Mouse (Mus musculus): ENCODE measurements at regions not wholly inside any gene's neighbourhood (a gene's known extent, or its start where the extent isn't known, plus 50 kb on each side); places are given as distances from the start of the nearest gene placed in this dataset.
A peak's percentile ranks its signal among the peaks of the same experiment; 100 is the strongest.

DNA sequence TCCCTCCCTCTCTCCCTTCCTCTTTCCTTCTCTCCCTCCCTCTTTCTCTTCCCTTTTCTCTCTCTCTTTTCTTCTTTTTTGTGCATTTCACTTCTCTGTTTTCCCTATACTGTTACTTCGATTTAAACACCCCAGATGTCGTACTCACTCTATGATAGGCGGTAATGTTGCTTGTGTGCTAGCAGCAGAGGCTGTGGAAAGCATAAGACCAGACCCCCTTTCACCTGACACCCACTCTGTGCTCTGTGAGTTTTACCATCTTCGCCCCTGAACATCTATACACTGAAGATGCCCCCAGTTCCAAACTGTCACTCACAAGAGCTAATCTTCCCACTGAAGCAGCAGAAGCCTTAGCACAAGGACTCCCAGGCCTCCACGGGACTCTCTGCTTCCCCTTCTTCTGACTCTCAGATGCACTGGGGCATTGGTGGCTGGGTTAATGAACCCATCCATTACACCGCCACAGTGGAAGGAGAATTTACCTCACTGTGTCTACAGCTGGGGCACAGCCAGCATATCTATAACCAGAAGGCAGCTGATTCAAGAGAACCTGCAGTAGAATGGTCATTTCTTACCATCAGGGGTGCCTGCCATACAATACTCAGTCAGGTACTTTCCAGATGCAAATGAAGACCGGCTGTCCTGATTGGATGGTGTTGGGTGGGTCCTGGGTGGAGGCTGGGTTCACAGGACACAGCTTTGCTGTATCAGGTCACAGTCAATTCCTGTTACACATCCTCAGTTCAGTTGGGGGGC is 194.0 kb upstream of the Runx1 start:
- DNase-seq (ENCODE audit: low read depth, low spot score), result no peak

DNA sequence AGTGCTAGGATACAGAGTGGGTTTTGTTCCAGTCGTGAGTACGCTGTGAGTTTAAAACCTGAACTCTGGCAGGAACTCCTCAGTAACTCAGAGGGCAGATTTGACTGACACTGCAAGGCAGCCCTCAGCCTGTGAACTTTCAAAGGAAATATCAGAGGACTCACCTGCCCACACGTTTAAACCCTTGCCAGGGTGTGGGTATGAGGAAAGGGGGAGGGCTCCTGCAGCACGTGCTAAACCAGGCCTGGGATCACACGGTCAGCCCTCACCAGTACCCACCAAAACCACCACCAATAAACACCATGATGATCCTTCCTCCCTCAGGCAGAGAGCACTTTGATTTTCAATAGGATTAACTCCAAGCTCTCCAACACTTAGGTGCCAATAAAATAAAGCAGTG is 192.8 kb upstream of the Runx1 start:
- DNase-seq (ENCODE audit: low read depth, low spot score), result no peak

DNA sequence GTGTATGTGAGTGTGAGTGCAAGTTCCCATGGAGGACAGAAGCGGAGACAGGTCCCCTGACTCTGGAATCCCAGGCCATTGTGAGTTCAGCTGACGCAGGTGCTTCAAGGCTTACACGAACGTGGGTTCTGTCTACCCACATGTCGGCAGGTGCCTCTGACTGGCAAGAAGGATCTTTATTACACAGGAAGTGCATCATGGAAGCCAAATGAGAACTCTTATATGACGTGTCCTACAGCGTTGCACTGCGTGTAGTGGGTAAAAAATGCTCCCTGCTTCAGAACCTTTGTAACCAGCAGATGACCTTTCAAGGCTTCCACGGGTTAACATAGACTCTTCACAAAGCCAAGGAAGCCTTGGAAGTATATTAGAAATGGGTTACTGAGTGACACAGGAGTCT is 191.1 kb upstream of the Runx1 start:
- DNase-seq (ENCODE audit: low read depth, low spot score), result no peak

DNA sequence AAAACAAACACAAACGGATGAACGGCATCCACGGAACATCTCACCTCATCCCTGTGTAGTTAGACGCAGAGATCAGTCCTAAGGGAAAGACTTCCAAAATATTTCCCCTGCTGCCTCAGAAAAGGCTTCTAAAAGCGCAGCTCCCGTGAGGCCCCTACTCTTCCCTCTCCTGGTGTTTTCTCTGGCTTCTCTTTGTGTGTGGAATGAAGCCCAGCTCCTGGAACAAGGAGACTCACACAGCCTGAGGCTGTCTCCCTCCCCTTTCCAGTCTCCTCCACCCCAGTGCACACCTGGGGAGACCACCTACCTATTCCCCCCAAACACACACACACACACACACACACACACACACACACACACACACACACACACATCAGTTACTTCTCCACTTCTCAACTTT is 189.7 kb upstream of the Runx1 start:
- no peak for DNase-seq (ENCODE audit: low read depth, low spot score)

DNA sequence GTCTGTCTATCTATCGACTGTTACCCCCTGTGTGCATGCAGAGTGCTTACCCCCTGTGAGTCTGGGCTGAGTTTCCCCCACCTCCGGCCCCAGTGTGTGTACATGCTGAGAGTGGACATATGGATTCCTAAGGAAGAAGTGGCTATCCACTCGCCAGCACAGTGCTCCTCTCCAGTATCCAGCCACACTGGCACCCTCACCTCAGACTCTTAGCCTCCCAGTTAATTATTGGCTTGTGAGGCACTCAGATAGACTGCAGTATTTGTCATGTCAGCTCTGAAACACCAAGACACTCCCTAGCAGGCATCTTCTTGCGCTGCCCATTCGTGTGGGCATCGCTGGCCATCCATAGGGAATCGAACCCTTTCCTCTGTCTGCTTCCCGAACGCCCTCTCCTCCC is 189.0 kb upstream of the Runx1 start:
- no peak for DNase-seq (ENCODE audit: low read depth, low spot score)

DNA sequence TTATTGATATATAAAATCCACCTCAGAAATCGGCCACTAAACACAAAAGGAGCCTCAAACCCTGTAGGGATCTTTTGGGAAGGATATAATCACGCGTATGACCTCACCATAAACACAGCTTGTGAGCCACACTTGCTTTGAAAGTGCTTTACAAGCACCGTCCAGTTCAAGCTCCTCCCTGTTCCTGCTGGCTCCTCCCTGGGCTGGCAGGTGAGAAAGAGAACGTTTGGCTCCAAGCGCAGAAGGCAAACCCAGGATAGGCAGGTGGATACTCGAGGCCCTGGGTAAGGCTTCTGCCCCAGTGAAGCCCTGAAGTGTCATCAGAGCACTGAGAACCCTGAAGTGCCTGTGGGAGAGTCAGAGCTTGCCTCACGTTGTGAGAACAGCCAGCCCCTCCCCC is 187.9 kb upstream of the Runx1 start:
- no peak for DNase-seq (ENCODE audit: low read depth, low spot score)

DNA sequence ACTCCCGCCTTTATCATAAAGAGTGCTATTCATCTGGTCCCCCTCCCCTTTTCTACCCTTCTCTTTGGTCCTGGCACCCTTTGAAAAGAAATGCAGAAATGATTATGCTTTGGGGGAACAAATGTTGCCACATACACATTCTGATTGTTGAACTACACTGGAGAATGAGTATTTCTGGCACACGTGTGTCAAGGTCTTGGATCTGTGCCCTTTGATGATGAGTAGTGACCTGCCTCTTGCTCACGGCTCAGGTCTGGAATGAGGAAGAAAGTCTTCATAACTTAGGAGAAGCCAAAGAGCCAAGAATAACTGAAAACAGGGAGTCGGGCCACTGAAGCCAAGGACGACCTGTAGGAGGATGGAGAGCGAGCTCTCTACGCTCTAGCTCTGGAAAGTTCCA is 187.3 kb upstream of the Runx1 start:
- no peak for DNase-seq (ENCODE audit: low read depth, low spot score)

DNA sequence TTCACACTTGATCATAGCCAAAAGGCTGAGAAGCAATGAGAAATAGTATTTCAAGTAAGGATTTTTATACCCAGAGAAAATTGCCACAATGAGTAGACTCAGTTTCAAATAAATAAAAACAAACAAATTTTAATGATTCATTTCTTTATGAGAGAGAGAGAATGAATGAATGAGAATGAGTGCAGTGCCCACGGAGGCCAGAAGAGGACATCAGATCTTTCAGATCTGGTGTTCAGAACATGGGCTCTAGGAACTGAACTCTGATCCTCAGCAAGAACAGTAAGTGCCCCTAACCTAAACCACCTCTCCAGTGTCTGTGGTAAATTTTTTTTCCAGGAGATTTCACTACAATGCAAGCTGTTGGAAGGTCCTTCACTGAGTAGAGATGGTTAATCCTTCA is 185.5 kb upstream of the Runx1 start:
- DNase-seq (ENCODE audit: low read depth, low spot score), result no peak

DNA sequence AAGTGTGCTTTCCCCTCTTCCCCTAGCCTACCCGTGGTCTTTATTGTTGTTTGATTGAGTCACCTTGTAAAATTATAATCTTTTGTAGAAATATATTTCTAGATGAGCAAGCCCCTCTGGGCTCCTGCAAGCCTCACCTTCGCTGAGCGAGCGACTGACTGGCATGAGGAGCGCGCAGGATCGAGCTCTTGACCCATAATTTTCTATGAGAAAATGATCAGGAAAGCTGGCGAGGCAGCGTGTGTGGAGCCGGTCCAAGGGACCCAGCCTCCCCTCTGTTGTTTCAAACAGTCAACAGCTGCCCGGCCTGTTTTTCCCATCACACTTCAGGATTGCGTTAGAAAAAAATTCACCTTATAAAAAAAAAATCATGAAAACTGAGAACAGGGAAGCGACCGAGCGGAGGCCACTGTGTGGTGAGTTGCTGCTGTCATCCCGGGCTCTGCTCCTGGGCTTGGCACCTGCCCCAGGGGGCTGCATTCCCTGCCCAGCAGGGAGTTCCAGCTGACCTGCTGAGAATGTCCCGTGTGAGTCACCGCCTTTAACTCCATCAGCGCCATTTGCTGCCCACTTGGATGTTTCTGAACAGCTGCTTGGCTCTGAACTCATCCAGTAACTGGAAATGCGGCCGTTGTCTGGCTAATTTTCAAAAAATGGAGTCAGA is 180.5 kb upstream of the Runx1 start:
- peak; percentile 74 for DNase-seq (ENCODE audit: low read depth, low spot score)

DNA sequence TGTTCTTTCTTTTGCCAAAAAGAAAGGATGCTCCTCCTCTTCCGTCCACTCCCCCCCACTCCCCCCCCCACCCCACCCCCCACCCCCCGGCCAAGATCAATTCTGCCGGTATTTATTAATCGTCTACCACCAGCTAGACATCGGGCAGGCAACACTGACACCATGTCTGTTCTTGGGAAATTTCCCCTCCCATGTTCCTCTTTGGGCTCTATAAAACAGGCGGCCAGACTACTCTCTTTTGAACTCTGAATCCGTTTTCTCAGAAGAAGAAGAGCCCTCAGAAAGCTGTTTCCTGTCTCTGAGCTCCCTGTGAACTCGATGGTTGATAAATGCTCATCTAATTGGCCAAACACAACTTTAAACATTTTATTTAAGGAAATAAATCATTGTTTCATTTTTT is 179.5 kb upstream of the Runx1 start:
- DNase-seq (ENCODE audit: low read depth, low spot score), result no peak

DNA sequence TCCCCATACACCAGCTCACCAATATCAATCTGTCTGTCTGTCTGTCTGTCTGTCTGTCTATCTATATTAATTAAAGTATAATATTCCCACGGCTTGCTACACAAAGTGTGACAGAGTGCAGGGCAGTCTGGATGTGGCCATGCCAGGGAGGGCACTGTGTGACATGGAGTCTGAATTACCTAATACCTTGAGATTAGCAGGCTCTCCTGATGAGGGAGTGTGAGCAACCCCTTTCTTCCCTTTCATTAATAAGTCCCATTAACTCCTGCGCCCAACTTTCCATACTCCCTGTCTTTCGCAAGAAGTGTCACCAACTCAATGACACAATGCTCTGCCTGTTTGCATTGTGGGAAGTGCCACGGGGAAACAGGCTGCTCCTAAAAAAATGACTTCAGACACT is 177.9 kb upstream of the Runx1 start:
- DNase-seq (ENCODE audit: low read depth, low spot score), result no peak

DNA sequence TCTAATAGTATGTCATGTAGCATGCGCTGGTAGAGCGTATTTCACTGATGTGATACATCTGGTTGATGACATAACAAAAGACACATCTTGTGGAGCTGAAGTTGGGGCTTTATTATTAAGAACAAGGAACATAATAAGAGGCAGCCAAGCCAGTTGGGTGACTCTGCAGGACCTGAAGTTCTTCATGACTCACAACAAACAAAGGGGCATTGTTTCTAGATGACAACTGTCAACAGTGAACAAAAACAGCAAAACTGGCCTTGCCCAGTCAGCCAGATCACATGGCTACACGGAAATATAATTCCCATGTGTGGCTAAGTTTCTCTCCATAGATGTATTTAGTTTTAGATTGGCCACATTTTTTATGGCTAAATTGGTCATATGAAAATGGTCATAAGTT is 172.7 kb upstream of the Runx1 start:
- DNase-seq (ENCODE audit: low read depth, low spot score), result peak; percentile 16

DNA sequence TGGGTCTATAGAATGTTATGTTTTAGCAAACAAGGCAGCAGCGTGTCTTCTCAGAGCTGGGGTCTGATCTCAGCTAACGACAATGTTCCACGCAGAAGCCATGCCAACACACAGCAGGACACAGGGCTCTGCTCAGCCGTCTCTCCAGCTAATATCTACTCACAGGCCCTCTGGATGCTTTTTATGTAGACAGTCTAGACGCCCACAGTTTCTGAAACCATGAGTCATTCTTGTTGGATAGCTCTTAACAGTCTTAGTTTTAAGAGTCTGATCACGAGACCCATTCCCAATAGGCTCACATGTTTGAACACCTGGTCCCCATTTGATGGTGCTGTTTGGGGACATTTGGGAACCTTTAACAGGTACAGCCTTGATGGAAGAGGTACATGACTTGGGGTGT is 171.7 kb upstream of the Runx1 start:
- DNase-seq (ENCODE audit: low read depth, low spot score), result no peak

DNA sequence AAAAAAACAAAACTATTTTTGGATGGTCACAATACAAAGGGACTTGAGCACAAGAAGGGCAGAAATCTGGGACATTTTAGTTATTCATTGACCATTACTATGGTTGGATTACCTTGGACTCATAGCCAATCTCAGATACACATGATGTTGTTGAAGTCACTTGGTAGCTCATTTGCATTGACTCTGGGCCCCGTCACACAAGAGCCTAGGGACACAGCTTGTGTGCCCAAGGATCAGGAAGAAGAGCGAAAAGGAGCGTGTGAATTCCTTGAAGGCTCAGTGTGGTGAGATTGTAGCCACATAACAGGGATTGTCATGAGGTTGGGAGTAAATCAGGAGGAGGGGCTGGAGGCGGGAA is 170.0 kb upstream of the Runx1 start:
- DNase-seq (ENCODE audit: low read depth, low spot score), result no peak

DNA sequence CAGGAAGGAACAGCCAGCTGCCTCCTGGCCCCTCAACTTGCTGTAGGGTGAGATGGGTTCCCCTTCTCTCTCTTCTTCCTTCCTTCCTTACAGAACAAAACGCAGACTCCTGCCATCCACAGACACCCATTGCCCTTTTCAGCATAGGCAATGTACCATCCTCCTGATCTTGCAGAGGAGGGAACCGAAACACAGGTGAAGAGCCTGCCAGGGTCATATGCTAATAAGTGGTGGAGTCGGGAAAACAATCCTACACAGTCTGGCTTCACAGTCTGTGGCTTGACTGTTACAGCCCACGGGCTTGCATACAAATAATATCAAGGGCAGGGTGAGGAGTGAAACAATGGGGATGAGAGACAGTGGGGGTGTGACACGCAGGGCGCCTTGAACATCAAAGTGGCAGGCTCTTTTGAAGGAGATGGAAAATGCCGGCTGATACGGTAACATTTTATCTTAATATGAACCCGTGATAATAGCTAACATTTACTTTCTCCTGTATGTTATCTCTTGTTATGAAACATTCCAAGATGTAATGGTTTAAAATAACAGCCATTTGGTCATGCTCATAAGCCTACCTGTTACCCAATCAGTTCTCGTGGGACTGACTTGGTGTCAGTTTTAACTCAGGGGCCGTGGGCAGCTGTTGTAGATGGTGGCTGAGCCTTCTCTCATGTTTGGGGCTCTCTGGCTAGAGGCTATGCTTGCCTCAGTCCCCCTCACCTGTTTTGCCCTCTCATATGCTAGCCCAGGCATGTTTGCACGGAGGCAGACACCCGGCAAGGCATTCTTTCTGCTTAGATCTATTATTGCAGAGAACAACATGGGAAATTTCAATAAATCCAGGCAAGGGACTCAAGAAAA is 169.4 kb upstream of the Runx1 start:
- no peak for DNase-seq (ENCODE audit: low read depth, low spot score)

DNA sequence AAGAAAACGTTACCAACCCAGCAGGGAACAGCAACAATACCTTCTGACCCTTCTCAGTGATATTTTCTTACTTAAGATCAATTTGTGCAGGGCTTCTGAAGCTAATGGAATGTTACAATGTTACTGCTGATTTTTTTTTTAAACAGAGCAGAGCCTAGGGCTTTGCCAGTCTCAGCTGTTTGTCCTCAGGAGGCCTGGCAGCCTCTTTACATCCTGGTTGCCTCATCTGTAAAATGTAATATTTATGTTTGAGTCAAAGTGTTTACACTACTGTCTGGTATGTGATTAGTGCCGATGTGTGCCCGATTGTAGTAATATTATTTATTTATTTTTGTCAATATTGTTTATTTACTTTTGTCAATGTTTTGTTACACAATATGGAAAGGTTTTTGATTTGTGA is 166.9 kb upstream of the Runx1 start:
- no peak for DNase-seq (ENCODE audit: low read depth, low spot score)

DNA sequence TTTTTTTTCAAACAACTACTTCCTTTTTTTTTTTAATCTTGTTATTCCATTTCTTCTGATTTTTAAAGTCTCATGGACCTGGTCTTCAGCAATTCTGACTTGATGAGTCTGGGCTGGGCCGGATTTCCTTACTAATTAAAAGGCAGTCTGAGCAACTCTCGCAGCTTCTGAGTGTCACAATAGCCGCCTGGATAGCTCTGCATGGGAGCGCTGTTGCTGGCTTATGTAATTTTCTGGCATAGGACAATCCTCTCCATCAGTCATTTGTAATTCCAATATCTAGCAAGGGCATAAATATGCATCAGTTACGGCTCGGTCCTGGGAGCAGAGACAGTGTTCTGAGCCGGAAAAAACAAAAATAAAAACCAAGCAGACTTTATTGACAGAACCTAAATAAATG is 165.5 kb upstream of the Runx1 start:
- DNase-seq (ENCODE audit: low read depth, low spot score), result no peak

DNA sequence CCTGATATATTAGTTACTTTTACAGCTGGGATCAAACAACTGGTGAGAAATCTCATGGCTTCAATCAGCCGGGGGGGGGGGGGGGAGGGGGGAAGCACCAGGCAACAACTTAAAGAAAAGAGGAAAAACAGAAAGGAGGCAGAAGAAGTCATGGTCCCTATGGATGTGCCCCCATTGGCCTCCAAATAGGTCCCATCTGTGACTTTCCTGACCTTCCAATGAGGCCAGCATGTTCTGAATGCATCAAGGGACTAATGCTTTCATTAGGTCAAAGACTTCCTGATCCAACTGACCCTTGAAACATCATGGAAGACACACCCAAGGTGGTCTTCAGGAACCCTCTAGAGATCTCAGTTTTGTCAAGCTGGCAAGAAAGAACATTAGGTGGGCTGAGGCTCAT is 162.5 kb upstream of the Runx1 start:
- no peak for DNase-seq (ENCODE audit: low read depth, low spot score)

DNA sequence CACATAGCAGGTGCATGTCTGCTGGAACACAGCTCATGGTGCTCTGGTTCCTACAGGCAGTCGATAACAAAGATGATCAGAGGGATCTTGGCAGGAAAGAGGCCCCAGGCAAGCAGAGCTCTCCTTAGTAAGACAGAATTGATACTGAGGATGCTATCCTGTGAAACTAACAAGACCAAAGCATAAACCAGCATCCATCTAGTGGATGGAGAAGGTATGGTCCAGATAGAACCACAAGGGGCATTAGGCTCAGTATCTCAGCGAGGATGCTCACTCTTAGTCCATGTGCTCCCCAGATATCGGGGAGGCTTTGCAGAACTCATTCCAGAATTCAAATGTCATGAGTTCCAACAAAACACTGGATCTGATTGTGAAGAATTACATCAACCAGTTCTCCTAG is 162.1 kb upstream of the Runx1 start:
- DNase-seq (ENCODE audit: low read depth, low spot score), result no peak

DNA sequence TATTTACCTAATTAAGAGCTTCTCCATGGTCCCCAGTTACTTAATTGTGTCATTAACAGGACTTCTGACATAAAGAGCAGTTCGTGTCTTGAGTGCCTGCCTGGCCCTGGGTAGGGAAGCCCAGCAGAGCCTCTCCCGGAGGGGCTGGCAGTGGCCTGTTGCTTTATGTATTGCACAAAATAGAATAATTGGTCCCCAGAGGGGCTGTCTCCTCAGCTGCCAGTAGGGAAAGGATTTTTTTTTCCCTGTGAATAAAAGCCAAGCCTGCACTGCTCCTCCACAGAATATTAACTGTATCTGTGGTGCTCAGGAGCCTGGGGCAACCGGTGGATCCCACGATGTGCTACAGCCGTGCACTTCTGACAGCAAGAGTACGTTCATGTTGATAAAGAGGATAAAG is 159.8 kb upstream of the Runx1 start:
- DNase-seq (ENCODE audit: low read depth, low spot score), result no peak

DNA sequence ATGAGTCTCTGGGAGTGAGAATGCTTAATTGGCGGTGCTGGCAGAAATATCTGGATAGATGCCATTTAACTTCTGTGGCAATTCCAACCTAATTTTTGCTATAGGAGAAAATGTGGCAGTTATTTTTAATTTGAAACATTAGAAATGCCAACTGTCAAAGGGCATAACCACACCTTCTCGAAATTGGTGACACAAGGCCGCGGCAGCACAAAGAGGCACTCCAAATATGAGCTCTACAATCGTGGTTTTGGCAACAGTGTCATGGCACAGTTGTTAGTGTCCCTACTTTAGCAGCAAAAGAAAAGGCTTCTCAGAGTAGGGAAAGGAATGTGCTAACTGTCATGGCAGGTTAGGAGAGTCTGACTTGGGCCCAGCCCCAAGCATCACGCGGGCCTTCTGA is 157.0 kb upstream of the Runx1 start:
- no peak for DNase-seq (ENCODE audit: low read depth, low spot score)

DNA sequence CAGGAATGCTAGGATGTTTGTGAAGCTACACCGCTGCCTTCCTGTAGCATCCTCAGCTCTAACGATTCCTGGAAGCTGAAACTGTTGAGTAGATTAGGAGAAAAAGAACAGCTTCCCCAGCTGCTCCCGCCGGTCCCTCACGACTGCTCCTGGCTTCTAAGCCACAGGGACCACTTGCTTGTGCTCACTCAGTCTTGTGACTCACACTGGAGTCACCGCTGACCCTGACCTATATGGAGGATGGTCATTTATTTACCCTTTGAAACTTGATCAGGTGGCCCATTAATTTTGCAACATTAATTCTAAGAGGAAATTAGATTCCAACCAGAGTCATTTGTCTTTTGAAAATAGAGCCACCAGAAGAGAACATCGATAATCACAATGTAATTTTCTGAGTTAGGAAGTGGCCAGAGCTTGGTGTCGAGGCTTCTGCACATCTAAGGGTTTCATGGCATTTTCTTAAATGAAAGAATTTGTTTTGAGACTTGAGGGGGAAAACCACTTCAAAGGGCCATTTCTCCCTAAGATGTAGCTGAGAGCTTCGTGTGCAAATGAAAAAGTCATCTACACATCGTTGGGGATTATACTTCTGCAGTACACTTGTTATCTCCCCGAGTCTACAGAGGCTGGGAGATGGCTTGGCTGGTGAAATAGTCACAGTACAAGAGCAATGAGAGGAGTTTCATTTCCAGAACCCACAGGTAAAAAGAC is 153.8 kb upstream of the Runx1 start:
- DNase-seq (ENCODE audit: low read depth, low spot score), result no peak
